Mouse (Mus musculus): ENCODE measurements around the gene Dcdc2b. TPM values are rescaled to one million over a fixed set of nuclear protein-coding genes. Genes with fewer than 3 reads are reported as not detected.

The Dcdc2b gene
- 1.8 and 2.3 TPM in 2 replicates for polyA plus RNA-seq (2012; ENCODE audit: insufficient read depth, insufficient read length, missing spikeins)

DNA sequence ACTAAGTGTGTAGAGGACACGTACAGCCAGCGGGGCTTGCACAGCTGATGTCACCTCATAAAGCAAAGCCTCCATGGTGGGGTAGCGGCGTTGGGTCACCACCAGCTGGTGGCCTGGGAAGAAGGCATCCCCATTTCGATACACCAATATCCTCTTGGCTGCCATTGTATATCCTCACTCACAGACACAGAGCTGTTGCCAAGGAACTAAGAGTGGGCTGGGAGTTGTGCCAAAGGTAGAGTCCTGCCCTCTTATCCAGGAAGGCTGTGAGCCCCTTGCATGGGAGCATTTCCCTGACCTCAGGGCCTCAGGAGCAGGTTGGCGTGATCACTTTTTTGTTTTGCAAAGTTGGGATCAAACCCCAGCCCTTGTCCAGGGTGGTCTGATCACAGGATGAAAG, at the start of gene Dcdc2b:
Gene Dcdc2b (minus strand): TSS at position 165 of the 400 bp plus-strand sequence.
- H3K27ac ChIP-seq (ENCODE audit: insufficient read depth, low read depth, low read length) = no peak within 1 kb of the TSS
- no peak within 1 kb of the TSS for H3K4me3 ChIP-seq (ENCODE audit: insufficient read depth, low read length)
- H3K4me1 ChIP-seq (ENCODE audit: control insufficient read depth, insufficient read depth, low read length) = peaks cover 5% of the 10 kb centered on the region
- TF ChIP-seq POLR2A (IDR thresholded peaks at IDR 0.05; ENCODE audit: borderline replicate concordance, low read depth, low read length) (no peak), CTCF (IDR thresholded peaks at IDR 0.05; ENCODE audit: low read depth, low read length) (no peak)

GRCm38 (mm10) chr4:129662255-129662813, 48.3 kb upstream of the Dcdc2b start:
- TF ChIP-seq POLR2A (IDR thresholded peaks at IDR 0.05; ENCODE audit: borderline replicate concordance, low read depth, low read length) (no peak), CTCF (IDR thresholded peaks at IDR 0.05; ENCODE audit: low read depth, low read length) (no peak)
- Histone ChIP-seq H3K4me3 (ENCODE audit: insufficient read depth, low read length) (no peak overlapping the region), H3K4me1 (ENCODE audit: control insufficient read depth, insufficient read depth, low read length) (no peaks in the 10 kb centered on the region), H3K27ac (ENCODE audit: insufficient read depth, low read depth, low read length) (no peak overlapping the region)

- Histone ChIP-seq H3K27ac (ENCODE audit: insufficient read depth, low read depth, low read length) (no peak overlapping the region), H3K4me3 (ENCODE audit: insufficient read depth, low read length) (no peak overlapping the region), H3K4me1 (ENCODE audit: control insufficient read depth, insufficient read depth, low read length) (no peaks in the 10 kb centered on the region)
- TF ChIP-seq CTCF (IDR thresholded peaks at IDR 0.05; ENCODE audit: low read depth, low read length) (no peak), POLR2A (IDR thresholded peaks at IDR 0.05; ENCODE audit: borderline replicate concordance, low read depth, low read length) (no peak)
These were observed 47.5 kb upstream of the Dcdc2b start for GRCm38 (mm10) chr4:129661584-129661983.

GRCm38 (mm10) chr4:129654770-129655169, 40.7 kb upstream of the Dcdc2b start:
- H3K27ac ChIP-seq (ENCODE audit: insufficient read depth, low read depth, low read length) = no peak overlapping the region
- H3K4me3 ChIP-seq (ENCODE audit: insufficient read depth, low read length) = no peak overlapping the region
- TF ChIP-seq CTCF (IDR thresholded peaks at IDR 0.05; ENCODE audit: low read depth, low read length) (no peak), POLR2A (IDR thresholded peaks at IDR 0.05; ENCODE audit: borderline replicate concordance, low read depth, low read length) (no peak)
- no peaks in the 10 kb centered on the region for H3K4me1 ChIP-seq (ENCODE audit: control insufficient read depth, insufficient read depth, low read length)

DNA sequence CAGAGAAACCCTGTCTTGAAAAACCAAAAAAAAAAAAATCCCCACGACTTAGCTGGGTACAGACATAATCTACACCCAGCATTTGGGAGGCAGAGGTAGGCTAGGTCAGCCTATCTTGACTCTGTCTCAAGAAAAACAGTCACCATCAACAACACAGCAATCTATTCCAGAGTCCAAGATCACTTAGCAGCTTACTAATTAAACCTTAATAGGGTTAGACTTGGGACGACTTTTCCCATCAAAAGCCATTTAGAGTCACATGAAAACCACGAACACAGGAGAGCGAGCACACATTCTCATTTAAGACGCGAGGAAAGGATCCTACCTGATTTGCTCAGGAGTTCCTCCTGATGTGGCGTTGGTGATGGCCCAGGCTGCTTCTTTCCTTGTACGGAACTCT, 36.3 kb upstream of the Dcdc2b start:
- no peak overlapping the region for H3K4me3 ChIP-seq (ENCODE audit: insufficient read depth, low read length)
- H3K4me1 ChIP-seq (ENCODE audit: control insufficient read depth, insufficient read depth, low read length) = no peaks in the 10 kb centered on the region
- no peak overlapping the region for H3K27ac ChIP-seq (ENCODE audit: insufficient read depth, low read depth, low read length)
- TF ChIP-seq CTCF (IDR thresholded peaks at IDR 0.05; ENCODE audit: low read depth, low read length) (no peak), POLR2A (IDR thresholded peaks at IDR 0.05; ENCODE audit: borderline replicate concordance, low read depth, low read length) (no peak)

DNA sequence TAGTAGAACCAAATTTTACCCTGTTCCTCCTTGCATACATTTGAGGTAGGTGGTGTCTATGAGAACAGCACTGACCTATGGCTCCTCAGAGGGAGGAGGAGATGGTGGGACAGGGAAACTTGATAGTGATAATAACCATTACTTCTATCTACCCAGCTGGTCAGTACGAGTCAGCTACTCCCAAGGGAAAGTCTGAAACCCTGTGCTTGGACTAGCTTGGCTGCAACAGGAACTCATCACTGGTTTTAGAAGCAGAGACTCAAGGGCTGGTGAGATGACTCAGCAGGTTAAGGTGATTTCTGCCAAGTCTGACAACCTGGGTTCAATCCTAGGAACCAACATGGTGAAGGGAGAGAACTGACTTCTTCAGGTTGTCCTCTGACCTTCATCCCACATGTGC, 34.6 kb upstream of the Dcdc2b start:
- no peak for TF ChIP-seq CTCF (IDR thresholded peaks at IDR 0.05; ENCODE audit: low read depth, low read length)
- no peak for TF ChIP-seq POLR2A (IDR thresholded peaks at IDR 0.05; ENCODE audit: borderline replicate concordance, low read depth, low read length)
- Histone ChIP-seq H3K4me1 (ENCODE audit: control insufficient read depth, insufficient read depth, low read length) (0 out of 2 replicates have a peak, but pooled peaks cover 2% of the 10 kb centered on the region), H3K4me3 (ENCODE audit: insufficient read depth, low read length) (no peak overlapping the region), H3K27ac (ENCODE audit: insufficient read depth, low read depth, low read length) (no peak overlapping the region)

GRCm38 (mm10) chr4:129645204-129645603, 31.1 kb upstream of the Dcdc2b start:
- Histone ChIP-seq H3K27ac (ENCODE audit: insufficient read depth, low read depth, low read length) (no peak overlapping the region), H3K4me1 (ENCODE audit: control insufficient read depth, insufficient read depth, low read length) (0 out of 2 replicates have a peak, but pooled peaks cover 4% of the 10 kb centered on the region), H3K4me3 (ENCODE audit: insufficient read depth, low read length) (no peak overlapping the region)
- TF ChIP-seq POLR2A (IDR thresholded peaks at IDR 0.05; ENCODE audit: borderline replicate concordance, low read depth, low read length) = no peak
- TF ChIP-seq CTCF (IDR thresholded peaks at IDR 0.05; ENCODE audit: low read depth, low read length) = no peak

GRCm38 (mm10) chr4:129641756-129642155, 27.7 kb upstream of the Dcdc2b start:
- H3K4me1 ChIP-seq (ENCODE audit: control insufficient read depth, insufficient read depth, low read length) = peaks cover 16% of the 10 kb centered on the region
- TF ChIP-seq POLR2A (IDR thresholded peaks at IDR 0.05; ENCODE audit: borderline replicate concordance, low read depth, low read length) = no peak
- TF ChIP-seq CTCF (IDR thresholded peaks at IDR 0.05; ENCODE audit: low read depth, low read length) = no peak
- no peak overlapping the region for H3K27ac ChIP-seq (ENCODE audit: insufficient read depth, low read depth, low read length)
- H3K4me3 ChIP-seq (ENCODE audit: insufficient read depth, low read length) = peak overlapping the region; percentile 13; the same call in 1 of the 2 replicates

DNA sequence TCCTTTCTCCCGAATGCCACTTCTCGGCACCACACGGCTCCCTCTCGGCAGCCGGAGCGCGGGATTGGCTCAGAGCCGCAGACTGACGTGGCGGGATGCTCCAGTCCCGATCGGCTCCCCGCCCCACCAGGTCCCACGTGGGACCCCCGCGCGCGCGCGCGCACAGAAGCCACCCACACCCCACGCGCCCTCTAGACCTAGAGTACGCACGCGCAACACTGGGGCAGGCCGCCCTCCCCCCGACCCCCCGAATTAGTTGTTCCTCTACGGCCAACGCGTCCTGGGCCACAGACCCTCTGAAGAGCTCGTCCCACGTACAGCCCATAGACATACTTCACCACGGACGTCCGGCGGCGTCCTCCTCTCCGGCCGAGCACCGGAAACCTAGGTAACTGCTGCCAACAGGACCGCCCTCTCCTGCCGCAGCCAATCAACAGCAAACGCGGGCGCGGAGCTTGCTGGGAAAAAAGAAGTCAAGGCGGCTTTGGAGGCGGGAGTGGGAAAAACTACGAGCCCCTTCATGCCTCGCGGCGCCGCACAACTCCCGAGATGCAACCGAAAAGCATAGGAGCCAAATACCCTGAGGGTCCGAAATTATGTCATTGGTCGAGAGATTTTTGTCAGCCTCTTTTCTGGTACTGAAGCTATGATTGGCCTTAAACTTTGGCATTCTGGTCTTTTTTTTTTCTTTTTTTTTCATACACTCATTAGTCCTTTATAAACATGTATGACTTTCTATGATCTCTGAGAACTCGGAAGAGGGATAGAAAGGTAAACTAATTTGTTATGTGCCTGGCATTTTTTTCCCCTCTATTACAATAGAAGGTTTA, 26.8 kb upstream of the Dcdc2b start, which contains the start of gene Txlna:
Gene Txlna (minus strand): TSS at position 428 of the 830 bp plus-strand sequence.
- peaks cover 16% of the 10 kb centered on the region for H3K4me1 ChIP-seq (ENCODE audit: control insufficient read depth, insufficient read depth, low read length)
- peak within 1 kb of the TSS; percentile 94 for H3K4me3 ChIP-seq (ENCODE audit: insufficient read depth, low read length)
- TF ChIP-seq POLR2A (IDR thresholded peaks at IDR 0.05; ENCODE audit: borderline replicate concordance, low read depth, low read length) (no peak), CTCF (IDR thresholded peaks at IDR 0.05; ENCODE audit: low read depth, low read length) (no peak)
- H3K27ac ChIP-seq (ENCODE audit: insufficient read depth, low read depth, low read length) = peak within 1 kb of the TSS; percentile 95

DNA sequence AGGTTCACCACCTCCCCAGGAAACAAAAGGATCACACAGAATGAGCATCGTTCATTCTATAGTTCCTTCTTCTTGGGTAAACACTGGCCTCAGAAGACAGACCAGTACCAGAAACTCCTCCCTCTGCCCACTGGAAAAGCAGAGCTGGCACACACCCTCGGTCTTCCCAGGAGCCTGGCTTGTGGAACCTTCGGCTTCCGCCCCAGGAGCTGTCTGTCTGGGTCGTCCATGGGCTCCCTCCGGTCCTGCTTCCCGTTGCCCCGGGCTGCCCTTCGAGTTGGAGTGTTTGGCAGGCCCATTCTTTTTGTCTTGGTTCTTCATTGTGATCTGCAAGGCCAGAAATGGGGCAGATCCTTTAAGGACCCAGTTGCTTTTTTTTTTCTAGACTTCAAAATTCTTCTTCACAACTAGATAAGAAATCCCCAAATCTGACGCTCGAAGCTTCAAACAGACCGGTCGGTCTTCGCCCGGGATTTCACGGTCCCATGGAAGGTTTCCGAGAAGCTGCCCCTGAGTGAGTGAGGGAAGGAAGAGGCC, 26.1 kb upstream of the Dcdc2b start:
- H3K4me3 ChIP-seq (ENCODE audit: insufficient read depth, low read length) = peak overlapping the region; percentile 94
- peak overlapping the region; percentile 95 for H3K27ac ChIP-seq (ENCODE audit: insufficient read depth, low read depth, low read length)
- peaks cover 15% of the 10 kb centered on the region for H3K4me1 ChIP-seq (ENCODE audit: control insufficient read depth, insufficient read depth, low read length)
- no peak for TF ChIP-seq CTCF (IDR thresholded peaks at IDR 0.05; ENCODE audit: low read depth, low read length)
- TF ChIP-seq POLR2A (IDR thresholded peaks at IDR 0.05; ENCODE audit: borderline replicate concordance, low read depth, low read length) = no peak

Data from bone marrow macrophage, adult 2 months (primary cell).